Mouse (Mus musculus): ENCODE measurements around the gene Xylb.

- TF ChIP-seq HCFC1 (IDR thresholded peaks at IDR 0.05; ENCODE audit: borderline replicate concordance, insufficient read depth, low read length) (no peak), ZC3H11A (IDR thresholded peaks at IDR 0.05; ENCODE audit: borderline replicate concordance, low read depth, low read length) (no peak), MAFK (IDR thresholded peaks at IDR 0.05; ENCODE audit: insufficient read depth, low read depth, low read length) (no peak), ZNF384 (IDR thresholded peaks at IDR 0.05; ENCODE audit: low read depth, low read length) (no peak), CHD2 (IDR thresholded peaks at IDR 0.05; ENCODE audit: low read depth, low read length) (no peak)
Observed at GRCm38 (mm10) chr9:119401351-119401750, 44.2 kb downstream of the Xylb start.
